Mouse (Mus musculus): Measurements from ENCODE around the gene Nppb. TPM values are rescaled to one million over a fixed set of nuclear protein-coding genes. Genes with fewer than 3 reads are reported as not detected.

Nppb gene
- total RNA-seq (2012; rRNA removed): not detected in 2 replicates
- total RNA-seq (2014; rRNA removed): not detected in 2 replicates
- polyA plus RNA-seq (2012; ENCODE audit: insufficient read length, low read depth): not detected in 2 replicates

GRCm38 (mm10) chr4:147985205-147986132 lies at the start of gene Nppb:
Gene Nppb, plus strand, starts transcription at chr4:147985788.
- H3K27ac ChIP-seq (ENCODE audit: insufficient read depth, low read depth): no peak within 1 kb of the TSS
- in situ Hi-C loops (cut with MboI; ENCODE audit: low pct_ligation_motif_present, low pct_unique_long_range_greater_than_20kb, low sequenced_read_pairs): no loop called here
- dilution Hi-C loops (cut with MboI; ENCODE audit: extremely low pct_ligation_motif_present, extremely low pct_unique_long_range_greater_than_20kb, low sequenced_read_pairs): no loop called here
- no peaks in the 10 kb centered on the region for H3K9me3 ChIP-seq (replicated peaks; ENCODE audit: low read length)
- H3K27me3 ChIP-seq (replicated peaks): peaks cover 67% of the 10 kb centered on the region
- H3K4me3 ChIP-seq (replicated peaks in 1 of 3; ENCODE audit: low read depth in 2 of 3, low read length in 2 of 3, poor library complexity in 1 of 3): no peak within 1 kb of the TSS
- no peaks in the 10 kb centered on the region for H3K79me2 ChIP-seq (replicated peaks; ENCODE audit: control insufficient read depth, extremely low read depth, insufficient read depth, poor library complexity, severe bottlenecking)
- TF ChIP-seq RCOR1 (conservative IDR thresholded peaks at IDR 0.05; ENCODE audit: low read depth, low read length) (no peak), MXI1 (IDR thresholded peaks at IDR 0.05; ENCODE audit: low read depth, low read length) (peak; percentile 98), MAX (IDR thresholded peaks at IDR 0.05; ENCODE audit: low read length) (peak; percentile 70), KAT2A (IDR thresholded peaks at IDR 0.05; ENCODE audit: insufficient replicate concordance, low read length) (no peak), SIN3A (IDR thresholded peaks at IDR 0.05; ENCODE audit: low read length) (peak; percentile 86), ELF1 (IDR thresholded peaks at IDR 0.05; ENCODE audit: low read depth, low read length) (peak; percentile 91)
- H3K4me1 ChIP-seq (ENCODE audit: control insufficient read depth in 1 of 2, insufficient read depth in 2 of 2): peaks cover 6 to 16% of the 10 kb centered on the region in 2 experiments; a peak in 3 of 4 replicates
- no peaks in the 10 kb centered on the region for H3K36me3 ChIP-seq (replicated peaks in 1 of 2; ENCODE audit: control insufficient read depth in 1 of 2, insufficient read depth in 1 of 2, low read length in 1 of 2)
- no peak within 1 kb of the TSS for H3K9ac ChIP-seq (ENCODE audit: insufficient read depth, low read depth)
- no peak within 1 kb of the TSS; the same call in 1 of the 2 replicates for H3K4me2 ChIP-seq (ENCODE audit: insufficient read depth, low read depth, poor library complexity, severe bottlenecking)
- peak; percentile 39 for DNase-seq (ENCODE audit: extremely low read depth)

GRCm38 (mm10) chr4:147935904-147936303 lies 49.7 kb upstream of the Nppb start:
- TF ChIP-seq MAFK (IDR thresholded peaks at IDR 0.05; ENCODE audit: insufficient replicate concordance, low read length) (no peak), KAT2A (IDR thresholded peaks at IDR 0.05; ENCODE audit: insufficient replicate concordance, low read length) (no peak), USF1 (IDR thresholded peaks at IDR 0.05; ENCODE audit: low read depth, low read length) (no peak), JUND (conservative IDR thresholded peaks at IDR 0.05; ENCODE audit: low read depth, low read length) (no peak), CHD2 (IDR thresholded peaks at IDR 0.05; ENCODE audit: low read length) (no peak), BHLHE40 (IDR thresholded peaks at IDR 0.05; ENCODE audit: low read depth, low read length) (no peak), IRF4 (IDR thresholded peaks at IDR 0.05; ENCODE audit: low read depth, low read length) (no peak), POLR2A (IDR thresholded peaks at IDR 0.05; ENCODE audit: low read depth, low read length) (no peak), PAX5 (IDR thresholded peaks at IDR 0.05; ENCODE audit: low read length) (no peak), RCOR1 (conservative IDR thresholded peaks at IDR 0.05; ENCODE audit: low read depth, low read length) (no peak), ZMIZ1 (IDR thresholded peaks at IDR 0.05; ENCODE audit: low read depth, low read length) (no peak), CTCF (conservative IDR thresholded peaks at IDR 0.05 in 1 of 2, IDR thresholded peaks at IDR 0.05 in 1 of 2; ENCODE audit: low read depth in 2 of 2, low read length in 2 of 2) (no peak)
- H3K9me3 ChIP-seq (replicated peaks; ENCODE audit: low read length): no peaks in the 10 kb centered on the region
- in situ Hi-C loops (cut with MboI; ENCODE audit: low pct_ligation_motif_present, low pct_unique_long_range_greater_than_20kb, low sequenced_read_pairs) (no loop called here), dilution Hi-C loops (cut with MboI; ENCODE audit: extremely low pct_ligation_motif_present, extremely low pct_unique_long_range_greater_than_20kb, low sequenced_read_pairs) (no loop called here)
- H3K27me3 ChIP-seq (replicated peaks): peaks cover 58% of the 10 kb centered on the region
- H3K9ac ChIP-seq (ENCODE audit: insufficient read depth, low read depth): peak overlapping the region; percentile 87
- peak overlapping the region; percentile 48 to 96 (median 57) for H3K4me3 ChIP-seq (replicated peaks in 1 of 3; ENCODE audit: low read depth in 2 of 3, low read length in 2 of 3, poor library complexity in 1 of 3)
- H3K79me2 ChIP-seq (replicated peaks; ENCODE audit: control insufficient read depth, extremely low read depth, insufficient read depth, poor library complexity, severe bottlenecking): no peaks in the 10 kb centered on the region
- no peak for DNase-seq (ENCODE audit: extremely low read depth)
- peaks cover 10 to 24% of the 10 kb centered on the region in 2 experiments for H3K4me1 ChIP-seq (ENCODE audit: control insufficient read depth in 1 of 2, insufficient read depth in 2 of 2)
- no peaks in the 10 kb centered on the region for H3K36me3 ChIP-seq (replicated peaks in 1 of 2; ENCODE audit: control insufficient read depth in 1 of 2, insufficient read depth in 1 of 2, low read length in 1 of 2)
- H3K27ac ChIP-seq (ENCODE audit: insufficient read depth, low read depth): no peak overlapping the region
- peak overlapping the region; percentile 52; the same call in 1 of the 2 replicates for H3K4me2 ChIP-seq (ENCODE audit: insufficient read depth, low read depth, poor library complexity, severe bottlenecking)
